Mouse (Mus musculus) retina, postnatal 1 day (tissue): ENCODE results near the gene 9830107B12Rik.

Experiments
- DNase-seq: peaks from one replicate; pipeline ENCODE4 v3.0.0-alpha.2; 2012

The 9830107B12Rik gene

DNA sequence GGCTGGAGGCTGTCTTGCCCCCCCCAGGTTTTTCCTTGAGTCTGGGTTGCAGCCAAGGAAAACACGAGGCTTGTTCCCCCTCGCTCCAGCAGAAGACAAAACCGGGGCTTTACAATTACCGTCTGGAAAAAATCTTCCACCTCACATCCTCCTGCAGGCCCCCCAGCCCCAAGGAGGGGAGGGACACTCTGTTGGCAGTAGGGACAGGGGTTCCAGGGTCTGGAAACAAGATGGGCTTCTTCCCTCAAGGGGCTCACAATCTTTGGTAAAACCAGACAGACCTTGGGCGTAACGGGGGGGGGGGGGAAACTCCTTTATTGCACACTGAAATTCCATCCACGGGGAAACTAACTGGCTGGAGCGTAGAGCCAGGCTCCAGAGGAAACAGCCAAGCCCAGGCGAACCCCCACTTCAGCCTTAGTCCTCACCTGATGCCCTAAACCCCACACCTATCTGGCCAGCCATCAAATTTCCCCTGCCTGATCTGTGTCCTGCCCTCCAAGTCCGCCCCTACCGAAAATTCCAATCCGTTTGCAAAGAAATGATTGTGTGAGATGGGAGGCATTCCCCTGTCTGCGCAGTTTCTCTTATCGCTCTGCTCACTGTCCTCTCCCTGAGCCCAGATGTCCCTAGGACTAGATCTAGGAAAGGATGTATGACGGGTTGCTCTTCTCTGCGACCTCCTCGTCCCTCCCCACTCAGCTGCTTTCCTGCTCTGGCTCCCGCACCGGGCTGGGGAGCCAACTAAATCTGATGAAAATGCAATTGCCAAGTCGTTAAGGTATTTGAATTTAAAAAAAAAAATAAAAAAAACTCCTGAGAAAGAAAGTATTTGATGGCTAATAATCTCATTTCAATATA, 51.0 kb downstream of the 9830107B12Rik start:
- no peak for DNase-seq

DNA sequence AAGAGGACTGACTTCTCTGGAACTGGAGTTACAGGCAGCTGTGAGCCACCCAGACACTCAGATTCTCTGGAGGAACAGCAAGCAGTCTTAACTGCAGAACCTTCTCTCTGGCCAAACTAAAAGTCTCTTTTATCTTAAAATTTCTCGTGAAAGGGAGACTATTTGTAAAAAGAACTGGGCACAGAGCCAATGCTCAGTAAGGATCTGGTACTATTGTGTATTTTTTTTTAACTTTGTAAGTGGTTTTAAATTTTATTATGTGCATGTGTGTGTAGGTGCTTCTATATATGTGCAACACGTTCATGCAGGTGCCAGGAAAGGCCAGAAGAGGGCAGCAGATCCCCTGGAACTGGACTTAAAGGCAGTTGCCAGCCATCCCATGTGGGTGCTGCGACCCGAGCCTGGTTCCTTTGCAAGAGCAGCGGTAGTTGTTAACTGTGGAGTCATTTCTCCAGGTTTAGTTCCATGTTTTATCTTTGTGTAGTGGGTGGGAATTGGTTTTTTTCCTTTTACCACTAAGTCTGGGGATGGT, 52.7 kb downstream of the 9830107B12Rik start:
- no peak for DNase-seq

DNA sequence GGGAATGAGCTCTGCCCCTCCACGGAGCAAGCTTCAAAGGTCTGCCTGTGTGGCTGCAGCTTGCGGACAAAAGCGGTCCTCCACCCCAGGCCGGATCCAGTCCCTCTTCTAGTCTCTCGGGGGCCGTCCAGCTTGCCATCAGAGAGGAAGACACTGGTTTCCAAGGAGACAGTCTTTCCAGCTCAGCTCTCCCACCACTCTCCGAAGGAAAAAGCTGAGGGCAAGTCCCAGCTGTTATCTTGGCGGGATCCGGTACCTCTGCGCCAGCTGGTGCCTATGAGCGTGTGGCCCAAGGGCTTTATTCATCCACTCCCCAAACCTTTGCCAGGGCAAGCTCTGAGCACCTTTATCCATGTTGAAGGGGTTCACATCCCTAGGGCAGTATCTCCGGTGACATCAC, 55.8 kb downstream of the 9830107B12Rik start:
- DNase-seq = peak; percentile 37

DNA sequence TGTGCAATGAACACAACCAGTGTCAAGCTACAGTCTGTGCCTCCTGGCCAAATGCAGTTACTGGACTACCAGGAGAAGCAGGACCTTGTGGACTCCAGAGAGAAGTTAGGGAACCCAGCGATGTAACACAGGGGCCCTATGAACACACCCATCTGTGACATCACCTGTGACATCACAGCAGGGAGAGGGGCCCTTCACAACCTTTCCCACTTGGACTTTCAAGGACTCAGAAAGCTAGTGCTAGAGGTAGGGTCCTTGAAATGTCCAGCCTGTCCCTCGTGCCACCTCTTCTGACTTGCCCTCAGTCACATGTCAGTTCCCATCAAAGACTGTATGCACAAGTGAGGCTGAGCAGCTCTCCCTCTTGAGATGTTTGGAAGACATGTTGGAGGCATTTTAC, 56.6 kb downstream of the 9830107B12Rik start:
- no peak for DNase-seq

DNA sequence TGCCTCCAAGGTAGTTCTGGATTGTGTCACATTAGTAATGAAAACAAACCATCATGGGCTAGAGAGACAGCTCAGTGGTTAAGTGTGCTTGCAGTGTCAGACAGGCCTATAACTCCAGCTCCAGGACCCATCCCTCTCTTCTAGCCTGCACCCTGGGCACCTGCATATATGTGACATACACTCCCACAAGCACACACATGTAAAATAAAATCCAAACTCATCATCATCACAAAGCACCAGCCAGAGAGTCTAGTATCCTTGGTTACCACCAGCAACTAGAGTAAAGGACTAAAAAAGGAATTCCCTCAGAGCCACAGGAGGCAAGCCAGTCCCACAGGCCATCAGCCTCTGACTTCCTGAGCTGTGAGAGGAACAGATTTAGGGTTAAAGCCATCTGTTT, 57.0 kb downstream of the 9830107B12Rik start, which contains the start of gene 1700067P10Rik:
Gene 1700067P10Rik, plus strand, starts transcription at position 301 of the 400 bp plus-strand sequence.
- DNase-seq = no peak

DNA sequence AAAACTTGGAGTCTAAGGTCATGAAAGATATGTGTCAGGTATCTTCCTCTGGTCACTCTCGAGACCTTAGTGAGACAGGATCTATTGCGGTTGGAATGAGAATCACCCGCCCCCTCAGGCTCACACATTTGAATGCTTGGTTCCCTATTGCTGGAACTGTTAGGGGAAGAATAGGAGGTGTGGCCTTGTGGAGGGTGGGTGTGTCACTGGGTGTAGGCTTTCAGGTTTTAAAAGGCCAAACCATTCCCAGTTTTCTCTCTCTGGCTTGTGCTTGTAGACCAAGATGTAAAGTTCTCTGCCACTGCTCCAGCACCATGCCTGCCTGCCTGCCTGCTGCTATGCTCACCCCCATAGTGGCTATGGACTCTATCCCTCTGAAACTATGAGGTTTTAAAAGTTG, 65.4 kb downstream of the 9830107B12Rik start:
- no peak for DNase-seq
